Mouse (Mus musculus) E14TG2a.4 (cell line): ENCODE measurements around the gene Syvn1.

ENCODE experiments used
- CTCF ChIP-seq: conservative IDR thresholded peaks from 2 replicates; pipeline ENCODE4 v1.5.1; 2014; ENCODE audit warnings: low read length
- NANOG ChIP-seq: IDR thresholded peaks from 2 replicates; pipeline ENCODE4 v1.6.1; 2014; ENCODE audit warnings: borderline replicate concordance, low read length, mixed read lengths
- POU5F1 ChIP-seq: IDR thresholded peaks from 2 replicates; pipeline ENCODE4 v1.6.1; 2014; ENCODE audit warnings: low read length, borderline replicate concordance

DNA sequence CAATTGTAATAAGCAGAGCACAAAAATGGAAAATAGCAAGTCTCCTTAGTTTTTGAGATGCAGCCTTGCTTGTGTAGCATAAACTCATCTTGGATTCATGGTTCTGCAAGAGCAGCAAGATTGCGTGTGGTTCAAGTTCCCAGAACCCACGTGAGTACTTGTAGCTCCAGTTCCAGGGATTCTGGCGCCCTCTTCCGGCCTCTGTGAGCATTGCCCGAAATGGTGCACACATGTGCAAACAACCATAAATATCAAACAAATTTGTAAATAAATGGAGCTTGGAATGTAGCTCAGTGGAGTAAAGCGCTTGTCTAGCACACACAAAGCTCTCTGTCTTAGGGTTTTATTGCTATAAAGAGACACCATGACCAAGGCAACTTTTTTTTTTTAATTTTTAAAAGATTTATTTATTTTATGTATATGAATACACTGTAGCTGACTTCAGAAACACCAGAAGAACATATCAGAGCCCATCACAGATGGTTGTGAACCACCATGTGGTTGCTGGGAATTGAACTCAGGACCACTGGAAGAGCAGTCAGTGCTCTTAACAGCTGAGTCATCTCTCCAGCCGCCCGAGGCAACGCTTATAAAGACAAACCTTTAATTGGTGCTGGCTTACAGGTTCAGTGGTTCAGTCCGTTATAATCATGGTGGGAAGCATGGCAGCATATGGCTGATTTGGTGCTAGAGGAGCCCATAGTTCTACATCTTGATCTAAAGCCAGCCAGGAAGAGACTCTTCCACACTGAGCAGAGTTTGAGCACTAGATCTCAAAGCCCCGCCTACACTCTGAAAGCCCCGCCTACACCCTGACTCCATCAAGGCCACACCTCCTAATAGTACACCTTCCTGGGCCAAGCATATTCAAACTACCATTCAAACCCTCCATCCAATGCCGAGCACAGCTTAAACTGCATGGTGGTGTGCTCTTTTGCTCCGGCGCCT lies 28.0 kb upstream of the Syvn1 start:
- peak; percentile 97 for TF ChIP-seq CTCF
- no peak for TF ChIP-seq POU5F1
- TF ChIP-seq NANOG, result no peak
